Mouse (Mus musculus) c-Kit-positive CD71-positive TER-119-negative erythroid progenitor cells, embryonic 14.5 days (primary cell): ENCODE results near the gene Tmem198.
A peak's percentile ranks its signal among the peaks of the same experiment; 100 is the strongest.

ENCODE experiments used
- DNase-seq: peaks from one replicate; pipeline ENCODE4 v3.0.0-alpha.2; 2013; ENCODE audit warnings: low read depth

Gene Tmem198

GRCm38 (mm10) chr1:75517984-75518383 lies 38.7 kb downstream of the Tmem198 start:
- DNase-seq, result no peak

GRCm38 (mm10) chr1:75518427-75518826 lies 39.1 kb downstream of the Tmem198 start:
- no peak for DNase-seq

GRCm38 (mm10) chr1:75519576-75519975 lies 40.2 kb downstream of the Tmem198 start:
- DNase-seq, result no peak

- DNase-seq, result peak; percentile 95
These were observed 42.1 kb downstream of the Tmem198 start, which contains the start of gene Stk11ip for GRCm38 (mm10) chr1:75521321-75522031. Stk11ip (plus strand) TSS chr1:75521529.

DNA sequence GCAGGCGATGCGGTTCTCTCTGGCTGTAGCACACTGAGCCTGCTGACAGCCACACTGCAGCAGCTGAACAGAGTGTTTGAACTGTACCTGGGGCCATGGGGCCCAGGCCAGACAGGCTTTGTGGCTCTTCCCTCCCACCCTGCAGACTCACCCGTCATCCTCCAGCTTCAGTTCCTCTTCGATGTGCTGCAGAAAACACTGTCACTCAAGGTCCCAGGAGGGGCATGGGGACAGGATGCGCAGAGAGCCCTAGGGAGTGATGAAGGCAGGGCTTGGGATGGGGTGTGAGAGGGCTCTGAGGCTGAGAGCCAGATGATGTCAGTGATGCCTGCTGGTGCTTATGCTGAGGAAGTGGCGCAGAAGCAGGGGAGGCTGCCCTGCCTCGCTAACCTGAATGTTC lies 45.3 kb downstream of the Tmem198 start:
- no peak for DNase-seq

GRCm38 (mm10) chr1:75530546-75530945 lies 51.2 kb downstream of the Tmem198 start:
- no peak for DNase-seq

GRCm38 (mm10) chr1:75532280-75533172 lies 53.2 kb downstream of the Tmem198 start:
- no peak for DNase-seq

DNA sequence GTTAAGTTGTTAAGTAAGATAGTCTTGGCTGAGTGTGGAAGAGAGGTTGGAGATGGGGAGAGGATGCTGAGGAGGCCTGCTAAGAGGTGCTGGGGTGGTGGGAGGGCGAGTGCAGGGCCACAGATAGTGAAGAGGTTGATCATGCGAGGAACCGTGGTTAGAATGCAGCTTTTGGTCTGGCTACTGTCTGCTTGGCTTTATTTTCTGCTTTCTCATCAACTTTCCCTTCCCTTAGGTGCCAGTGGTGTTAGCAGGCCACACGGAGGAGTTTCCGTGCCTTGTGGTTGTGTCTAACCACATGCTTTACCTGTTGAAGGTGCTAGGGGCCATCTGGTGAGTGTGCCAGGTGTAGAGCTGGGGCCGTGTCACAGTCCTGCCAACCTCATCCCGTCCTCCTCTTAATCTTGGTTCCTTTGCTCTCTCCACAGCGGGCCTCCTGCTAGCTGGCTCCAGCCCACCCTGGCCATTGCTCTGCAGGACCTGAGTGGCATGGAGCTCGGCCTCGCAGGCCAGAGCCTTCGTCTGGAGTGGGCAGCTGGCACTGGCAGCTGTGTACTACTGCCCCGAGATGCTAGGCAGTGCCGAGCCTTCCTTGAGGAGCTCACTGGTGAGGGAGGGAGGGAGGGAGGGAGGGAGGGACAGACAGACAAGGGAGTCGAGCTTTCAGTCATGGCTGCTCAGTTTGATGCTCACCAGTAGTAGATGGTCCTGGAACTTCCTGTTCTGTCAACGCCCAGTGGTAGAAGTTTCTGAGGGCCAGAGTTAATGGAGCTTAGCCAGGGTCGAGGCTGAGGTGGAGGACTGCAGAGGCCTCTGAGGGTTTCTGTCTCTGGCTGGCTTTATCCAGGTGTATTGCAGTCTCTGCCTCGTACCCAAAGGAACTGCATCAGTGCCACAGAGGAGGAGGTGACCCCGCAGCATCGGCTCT lies 54.3 kb downstream of the Tmem198 start:
- no peak for DNase-seq
